Mouse (Mus musculus) CH12.LX (cell line): ENCODE results near the gene Commd1. TPM values are rescaled to one million over a fixed set of nuclear protein-coding genes. Genes with fewer than 3 reads are reported as not detected.

Experiments
- DNase-seq: peaks from one replicate; pipeline ENCODE4 v3.0.0-alpha.2; 2013; ENCODE audit errors: extremely low read depth
- H3K27ac ChIP-seq: 2 replicates; pipeline ENCODE4 v1.5.1; 2012; ENCODE audit warnings: low read depth, mild to moderate bottlenecking, control low read depth, moderate library complexity; ENCODE audit not compliant: insufficient read depth
- H3K27me3 ChIP-seq: replicated peaks from 2 replicates; pipeline ENCODE3; 2012; ENCODE audit warnings: inconsistent platforms
- H3K36me3 ChIP-seq, 2 experiments: replicated peaks in 1 of 2; 2 replicates each; pipeline versions ENCODE3 to v1.6.1; 2012; ENCODE audit warnings: inconsistent platforms in 1 of 2, low read length in 1 of 2, mild to moderate bottlenecking in 1 of 2, mixed read lengths in 1 of 2, moderate library complexity in 1 of 2; ENCODE audit not compliant: control insufficient read depth in 1 of 2, insufficient read depth in 1 of 2
- H3K4me1 ChIP-seq, 2 experiments: 2 replicates each; pipeline ENCODE4 v1.6.1; 2012; ENCODE audit warnings: inconsistent platforms in 1 of 2, moderate library complexity in 1 of 2; ENCODE audit not compliant: insufficient read depth in 2 of 2, control insufficient read depth in 1 of 2
- H3K4me2 ChIP-seq: 2 replicates; pipeline ENCODE4 v1.6.1; 2012; ENCODE audit warnings: low read depth, mild to moderate bottlenecking, control low read depth; ENCODE audit not compliant: poor library complexity, insufficient read depth, severe bottlenecking
- H3K4me3 ChIP-seq, 3 experiments: fragments of 150-350 bp in 1 of 3; sonication (generic) in 1 of 3; replicated peaks in 1 of 3; 2 replicates each; pipeline versions ENCODE3 to v1.5.1; 2011 to 2012; ENCODE audit warnings: low read depth in 2 of 3, low read length in 2 of 3, mild to moderate bottlenecking in 2 of 3, moderate library complexity in 2 of 3, control low read depth in 1 of 3, improper control_type of control experiment in 1 of 3, inconsistent platforms in 1 of 3, mixed read lengths in 1 of 3; ENCODE audit not compliant: poor library complexity in 1 of 3
- H3K79me2 ChIP-seq: replicated peaks from 2 replicates; pipeline ENCODE4 v1.6.1; 2012; ENCODE audit warnings: mild to moderate bottlenecking, moderate library complexity; ENCODE audit not compliant: control insufficient read depth, poor library complexity, insufficient read depth, severe bottlenecking; ENCODE audit errors: extremely low read depth
- H3K9ac ChIP-seq: 2 replicates; pipeline ENCODE4 v1.6.1; 2012; ENCODE audit warnings: low read depth, mild to moderate bottlenecking, control low read depth, moderate library complexity; ENCODE audit not compliant: insufficient read depth
- H3K9me3 ChIP-seq: replicated peaks from 2 replicates; pipeline ENCODE3; 2012; ENCODE audit warnings: low read length, inconsistent platforms, mixed read lengths
- BHLHE40 ChIP-seq: IDR thresholded peaks from 2 replicates; pipeline ENCODE4 v1.6.1; 2011; ENCODE audit warnings: mild to moderate bottlenecking, low read depth, low read length, improper control_type of control experiment
- CHD1 ChIP-seq: IDR thresholded peaks from 2 replicates; pipeline ENCODE4 v1.6.1; 2012; ENCODE audit warnings: low read depth, low read length, improper control_type of control experiment, inconsistent platforms
- CHD2 ChIP-seq: IDR thresholded peaks from 2 replicates; pipeline ENCODE4 v1.6.1; 2011; ENCODE audit warnings: low read length, improper control_type of control experiment
- CTCF ChIP-seq, 2 experiments: IDR thresholded peaks in 1 of 2; conservative IDR thresholded peaks in 1 of 2; 2 replicates each; pipeline ENCODE4 v1.5.1; 2011 to 2012; ENCODE audit warnings: low read depth in 2 of 2, low read length in 2 of 2, improper control_type of control experiment in 1 of 2, inconsistent platforms in 1 of 2, mild to moderate bottlenecking in 1 of 2, moderate library complexity in 1 of 2
- E2F4 ChIP-seq: IDR thresholded peaks from 2 replicates; pipeline ENCODE4 v1.6.1; 2011; ENCODE audit warnings: low read depth, low read length, improper control_type of control experiment; ENCODE audit not compliant: insufficient replicate concordance
- GABPA ChIP-seq: IDR thresholded peaks from 2 replicates; pipeline ENCODE4 v1.6.1; 2012; ENCODE audit warnings: low read depth, low read length, improper control_type of control experiment, inconsistent platforms; ENCODE audit not compliant: insufficient replicate concordance
- HCFC1 ChIP-seq: IDR thresholded peaks from 2 replicates; pipeline ENCODE4 v1.6.1; 2012; ENCODE audit warnings: low read depth, mild to moderate bottlenecking, inconsistent platforms, low read length, improper control_type of control experiment
- IRF4 ChIP-seq: IDR thresholded peaks from 2 replicates; pipeline ENCODE4 v1.6.1; 2014; ENCODE audit warnings: low read depth, mild to moderate bottlenecking, inconsistent platforms, low read length, improper control_type of control experiment
- JUND ChIP-seq: conservative IDR thresholded peaks from 2 replicates; pipeline ENCODE4 v1.6.1; 2011; ENCODE audit warnings: low read depth, low read length, improper control_type of control experiment
- KAT2A ChIP-seq: IDR thresholded peaks from 2 replicates; pipeline ENCODE4 v1.6.1; 2012; ENCODE audit warnings: low read length, improper control_type of control experiment, inconsistent platforms; ENCODE audit not compliant: insufficient replicate concordance
- MAFK ChIP-seq: IDR thresholded peaks from 2 replicates; pipeline ENCODE4 v1.6.1; 2011; ENCODE audit warnings: low read length, improper control_type of control experiment; ENCODE audit not compliant: insufficient replicate concordance
- MAZ ChIP-seq: IDR thresholded peaks from 2 replicates; pipeline ENCODE4 v1.6.1; 2012; ENCODE audit warnings: low read depth, mild to moderate bottlenecking, inconsistent platforms, low read length, improper control_type of control experiment, moderate library complexity
- MEF2A ChIP-seq: IDR thresholded peaks from 2 replicates; pipeline ENCODE4 v1.6.1; 2014; ENCODE audit warnings: low read depth, mild to moderate bottlenecking, inconsistent platforms, low read length, improper control_type of control experiment, borderline replicate concordance
- MYC ChIP-seq: IDR thresholded peaks from 2 replicates; pipeline ENCODE4 v1.6.1; 2011; ENCODE audit warnings: low read depth, mild to moderate bottlenecking, improper control_type of control experiment, low read length
- NELFE ChIP-seq: IDR thresholded peaks from 2 replicates; pipeline ENCODE4 v1.6.1; 2011; ENCODE audit warnings: low read depth, low read length, improper control_type of control experiment
- POLR2A ChIP-seq: IDR thresholded peaks from 2 replicates; pipeline ENCODE4 v1.6.1; 2011; ENCODE audit warnings: low read depth, mild to moderate bottlenecking, improper control_type of control experiment, low read length
- POLR2AphosphoS2 ChIP-seq: IDR thresholded peaks from 2 replicates; pipeline ENCODE4 v1.6.1; 2011; ENCODE audit warnings: low read depth, low read length, improper control_type of control experiment
- RAD21 ChIP-seq: IDR thresholded peaks from 2 replicates; pipeline ENCODE4 v1.6.1; 2011; ENCODE audit warnings: low read depth, mild to moderate bottlenecking, low read length, improper control_type of control experiment, moderate library complexity
- SIN3A ChIP-seq: IDR thresholded peaks from 2 replicates; pipeline ENCODE4 v1.6.1; 2012; ENCODE audit warnings: low read length, improper control_type of control experiment, inconsistent platforms
- SMC3 ChIP-seq: IDR thresholded peaks from 2 replicates; pipeline ENCODE4 v1.6.1; 2011; ENCODE audit warnings: low read depth, low read length, improper control_type of control experiment
- TCF12 ChIP-seq: IDR thresholded peaks from 2 replicates; pipeline ENCODE4 v1.6.1; 2014; ENCODE audit warnings: low read depth, mild to moderate bottlenecking, inconsistent platforms, low read length, improper control_type of control experiment
- UBTF ChIP-seq: IDR thresholded peaks from 2 replicates; pipeline ENCODE4 v1.6.1; 2012; ENCODE audit warnings: low read depth, mild to moderate bottlenecking, inconsistent platforms, low read length, improper control_type of control experiment, moderate library complexity
- USF1 ChIP-seq: IDR thresholded peaks from 2 replicates; pipeline ENCODE4 v1.6.1; 2014; ENCODE audit warnings: low read depth, mild to moderate bottlenecking, inconsistent platforms, low read length, improper control_type of control experiment
- USF2 ChIP-seq: conservative IDR thresholded peaks from 2 replicates; pipeline ENCODE4 v1.6.1; 2011; ENCODE audit warnings: low read depth, low read length, improper control_type of control experiment
- ZC3H11A ChIP-seq: IDR thresholded peaks from 2 replicates; pipeline ENCODE4 v1.6.1; 2012; ENCODE audit warnings: low read depth, mild to moderate bottlenecking, inconsistent platforms, low read length, improper control_type of control experiment
- dilution Hi-C: fragments of 300-500 bp; cut with MboI; formaldehyde crosslinking; loops from 2 replicates; pipeline ENCODE4 v1.14.3; 2020; ENCODE audit warnings: low sequenced_read_pairs; ENCODE audit not compliant: extremely low pct_unique_long_range_greater_than_20kb, extremely low pct_ligation_motif_present
- in situ Hi-C: fragments of 300-500 bp; cut with MboI; formaldehyde crosslinking; loops from 3 replicates; pipeline ENCODE4 v1.14.3; 2019; ENCODE audit warnings: low sequenced_read_pairs, low pct_ligation_motif_present, low pct_unique_long_range_greater_than_20kb, mixed read lengths
- polyA plus RNA-seq: library from polyadenylated mRNA; unstranded; fragments of >175 nt; gene quantifications from 2 replicates; pipeline ENCODE4 v1.2.1, GENCODE M21; 2012; ENCODE audit warnings: low read depth; ENCODE audit not compliant: insufficient read length
- total RNA-seq, 2 experiments: library from RNA; depleted of rRNA; stranded (reverse); fragments of 300-350 nt in 1 of 2; fragments of >200 nt in 1 of 2; gene quantifications; 2 replicates each; pipeline ENCODE4 v1.2.3; 2012 to 2014

Gene Commd1
- total and polyA plus RNA-seq, 3 experiments = 109 to 163 (median 113) TPM

- no peaks in the 10 kb centered on the region for H3K9me3 ChIP-seq
- H3K4me2 ChIP-seq = no peak overlapping the region
- no peak overlapping the region for H3K27ac ChIP-seq
- no peak for DNase-seq
- peaks cover 14 to 58% of the 10 kb centered on the region in 2 experiments for H3K4me1 ChIP-seq
- no peaks in the 10 kb centered on the region for H3K79me2 ChIP-seq
- H3K4me3 ChIP-seq = no peak overlapping the region
- no peak for TF ChIP-seq MEF2A
- TF ChIP-seq E2F4 = no peak
- no peak for TF ChIP-seq USF1
- TF ChIP-seq IRF4 = no peak
- TF ChIP-seq MYC = no peak
- no peak for TF ChIP-seq MAFK
- no peak for TF ChIP-seq SIN3A
- TF ChIP-seq SMC3 = no peak
- TF ChIP-seq CHD2 = no peak
- no peak for TF ChIP-seq MAZ
- TF ChIP-seq KAT2A = no peak
- TF ChIP-seq CHD1 = no peak
- TF ChIP-seq JUND = no peak
- no peak for TF ChIP-seq POLR2A
- no peak overlapping the region for H3K9ac ChIP-seq
- no peaks in the 10 kb centered on the region for H3K36me3 ChIP-seq
- H3K27me3 ChIP-seq = peaks cover 10% of the 10 kb centered on the region
- dilution Hi-C loops (no loop called here), in situ Hi-C loops (no loop called here)
These were observed 98.5 kb downstream of the Commd1 start for GRCm38 (mm10) chr11:22883676-22884075.

- no peaks in the 10 kb centered on the region for H3K9me3 ChIP-seq
- peaks cover 5% of the 10 kb centered on the region for H3K27me3 ChIP-seq
- H3K4me3 ChIP-seq = no peak overlapping the region
- no peak overlapping the region for H3K4me2 ChIP-seq
- no peak overlapping the region for H3K9ac ChIP-seq
- no peaks in the 10 kb centered on the region for H3K36me3 ChIP-seq
- no peak for DNase-seq
- no peak for TF ChIP-seq MAZ
- no peak overlapping the region for H3K27ac ChIP-seq
- H3K79me2 ChIP-seq = no peaks in the 10 kb centered on the region
- in situ Hi-C loops = no loop called here
- dilution Hi-C loops = no loop called here
- H3K4me1 ChIP-seq = peaks cover 18 to 58% of the 10 kb centered on the region in 2 experiments
These were observed 99.3 kb downstream of the Commd1 start for GRCm38 (mm10) chr11:22882926-22883325.

GRCm38 (mm10) chr11:22880383-22881172, 101.6 kb downstream of the Commd1 start:
- no peaks in the 10 kb centered on the region for H3K79me2 ChIP-seq
- TF ChIP-seq CHD1 (no peak), HCFC1 (no peak), USF2 (no peak), TCF12 (no peak), UBTF (no peak), MEF2A (no peak), ZC3H11A (no peak), SMC3 (no peak), RAD21 (no peak), BHLHE40 (no peak), E2F4 (no peak), GABPA (no peak), USF1 (no peak), CHD2 (no peak), CTCF (conservative IDR thresholded peaks at IDR 0.05 in 1 of 2, IDR thresholded peaks at IDR 0.05 in 1 of 2; ENCODE audit: low read depth in 2 of 2, low read length in 2 of 2) (no peak), NELFE (no peak), POLR2AphosphoS2 (no peak)
- dilution Hi-C loops = no loop called here

More at GRCm38 (mm10) chr11:22880383-22881172, 101.6 kb downstream of the Commd1 start:
- no peak for DNase-seq
- H3K9ac ChIP-seq = no peak overlapping the region
- H3K27me3 ChIP-seq = peaks cover 3% of the 10 kb centered on the region
- in situ Hi-C loops = no loop called here
- no peaks in the 10 kb centered on the region for H3K36me3 ChIP-seq
- H3K9me3 ChIP-seq = no peaks in the 10 kb centered on the region
- H3K4me1 ChIP-seq = peaks cover 18 to 62% of the 10 kb centered on the region in 2 experiments
- no peak overlapping the region for H3K4me3 ChIP-seq
- H3K4me2 ChIP-seq = no peak overlapping the region
- H3K27ac ChIP-seq = no peak overlapping the region
